Mouse (Mus musculus) heart, postnatal 10 days (tissue): ENCODE measurements at regions not wholly inside any gene's neighbourhood (a gene's known extent, or its start where the extent isn't known, plus 50 kb on each side); places are given as distances from the start of the nearest gene placed in this dataset.
A peak's percentile ranks its signal among the peaks of the same experiment; 100 is the strongest.

Experiments used
- DNase-seq, 2 experiments: peaks; one replicate each; pipeline ENCODE4 v3.0.0; 2021
- intact Hi-C: fragments of 180-260 bp; cut with DNase I; formaldehyde crosslinking; loops from one replicate; pipeline ENCODE4 v1.15.1; 2025

DNA sequence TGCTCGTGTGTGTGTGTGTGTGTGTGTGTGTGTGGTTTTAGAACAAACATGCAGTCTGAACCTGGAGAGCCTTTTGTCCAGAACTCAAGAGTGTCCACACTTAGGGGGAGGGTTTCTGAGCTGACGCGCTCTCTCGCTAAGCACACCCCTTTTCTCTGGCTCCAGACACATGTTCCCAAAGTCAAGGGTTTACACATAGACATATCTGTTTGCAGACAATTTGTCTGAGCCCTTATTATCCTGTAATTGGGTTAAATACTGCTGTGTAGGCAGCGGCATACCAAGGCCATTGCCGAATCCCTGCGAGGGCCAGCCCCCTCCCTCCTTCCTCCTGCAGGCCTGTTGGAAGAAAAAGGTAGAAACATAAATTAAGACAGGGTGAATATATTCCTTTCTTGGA is 190.4 kb downstream of the Cdc5l start:
- intact Hi-C loops: no loop called here
- DNase-seq: no peak

DNA sequence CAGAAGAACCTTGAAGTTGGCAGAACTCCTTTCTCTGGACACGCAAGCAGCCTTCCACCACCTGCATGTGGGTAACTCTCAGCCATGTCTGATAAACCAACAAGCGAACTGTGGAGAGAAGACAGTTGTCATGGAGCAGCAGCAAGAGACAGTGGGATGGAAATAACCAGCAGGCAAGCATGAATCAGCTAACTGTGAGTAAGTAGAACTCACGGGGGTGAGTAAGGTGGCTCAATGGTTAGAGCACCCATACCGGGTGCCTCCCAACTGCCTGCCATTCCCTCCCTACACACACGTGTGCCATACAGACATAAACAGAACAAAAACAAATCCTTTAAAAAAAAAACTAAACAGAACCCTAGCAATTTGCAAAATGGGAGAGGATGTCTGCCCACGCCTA is 191.5 kb downstream of the Cdc5l start:
- intact Hi-C loops: no loop called here
- DNase-seq: no peak

DNA sequence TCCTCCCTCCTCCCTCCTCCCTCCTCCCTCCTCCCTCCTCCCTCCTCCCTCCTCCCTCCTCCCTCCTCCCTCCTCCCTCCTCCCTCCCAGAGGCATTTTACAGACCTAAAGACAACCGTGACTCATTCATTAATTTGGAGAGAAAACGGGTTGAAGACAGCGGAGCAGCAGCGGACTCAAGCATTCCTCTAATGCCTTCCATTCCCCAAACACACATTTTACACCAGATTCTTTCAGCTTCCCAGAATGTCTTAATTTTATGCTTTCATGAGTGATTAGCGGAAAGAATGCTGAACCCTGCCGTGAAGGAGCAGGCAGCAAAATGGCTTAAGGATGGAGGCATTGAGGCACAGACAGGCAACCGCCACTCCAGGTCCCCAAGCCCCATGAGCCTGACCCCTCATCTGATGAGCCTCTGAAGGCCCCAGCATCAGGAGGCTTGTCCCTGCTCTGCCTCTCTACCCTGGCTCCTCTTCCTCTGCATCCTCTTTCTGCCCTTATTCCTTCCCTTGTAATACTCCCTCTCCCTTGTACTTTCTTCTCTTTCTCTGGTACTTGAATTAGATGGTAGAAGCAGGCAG is 192.5 kb downstream of the Cdc5l start:
- DNase-seq: no peak
- intact Hi-C loops: no loop called here

DNA sequence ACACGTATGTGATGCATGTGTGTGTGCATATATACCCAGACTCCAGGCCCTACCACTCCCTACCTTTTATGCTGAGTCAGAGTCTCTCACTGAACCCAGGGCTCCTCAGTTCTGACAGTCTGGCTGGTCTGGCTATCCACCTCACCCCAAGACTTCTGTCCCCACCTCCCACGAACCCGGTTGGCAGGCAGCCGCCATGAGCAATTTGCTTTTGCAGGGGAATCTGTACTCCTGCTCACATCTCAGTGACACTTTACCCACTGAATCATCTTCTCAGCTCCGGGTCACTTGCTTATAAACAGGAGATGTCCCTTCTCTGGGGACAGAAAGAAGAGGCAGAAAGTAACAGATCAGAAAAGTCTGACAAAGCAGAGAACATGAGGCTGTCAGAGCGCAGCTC is 193.0 kb downstream of the Cdc5l start:
- intact Hi-C loops: no loop called here
- no peak for DNase-seq

DNA sequence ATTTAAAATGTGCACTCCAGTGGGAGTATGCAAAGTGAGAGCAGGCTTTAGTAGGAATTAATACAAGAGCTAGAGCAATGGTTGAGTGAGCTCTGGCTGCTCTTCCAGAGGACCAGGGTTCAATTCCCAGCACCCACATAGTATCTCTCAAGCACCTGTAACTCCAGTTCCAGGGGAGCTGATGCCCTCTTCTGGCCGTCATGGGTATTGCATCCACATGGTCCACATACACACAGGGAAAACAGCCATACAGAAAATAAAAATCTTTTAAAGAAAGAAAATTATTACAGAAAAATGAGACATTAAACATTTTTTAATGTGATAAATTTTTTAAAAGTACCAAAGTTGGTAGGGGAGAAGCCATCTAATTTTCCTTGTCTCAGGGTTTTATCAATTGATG is 196.3 kb downstream of the Cdc5l start:
- intact Hi-C loops: no loop called here
- DNase-seq: no peak

DNA sequence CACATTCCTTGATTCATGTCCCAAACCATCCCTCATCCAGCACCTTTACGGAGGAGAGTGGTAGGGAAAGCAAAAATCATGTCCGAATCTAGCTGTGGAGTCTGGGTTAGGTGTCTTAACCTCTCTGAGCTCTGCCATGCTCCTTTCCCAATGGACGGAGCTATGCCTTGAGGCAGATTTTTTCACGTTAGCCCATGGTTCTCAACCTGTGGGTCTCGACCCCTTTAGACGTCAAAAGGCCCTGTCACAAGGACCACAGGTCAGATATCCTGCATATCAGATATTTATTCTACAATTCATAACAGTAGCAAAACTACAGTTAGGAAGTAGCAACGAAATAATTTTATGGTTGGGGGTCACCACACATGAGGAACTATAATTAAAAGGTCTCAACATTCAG is 198.1 kb downstream of the Cdc5l start:
- no peak for DNase-seq
- intact Hi-C loops: no loop called here

DNA sequence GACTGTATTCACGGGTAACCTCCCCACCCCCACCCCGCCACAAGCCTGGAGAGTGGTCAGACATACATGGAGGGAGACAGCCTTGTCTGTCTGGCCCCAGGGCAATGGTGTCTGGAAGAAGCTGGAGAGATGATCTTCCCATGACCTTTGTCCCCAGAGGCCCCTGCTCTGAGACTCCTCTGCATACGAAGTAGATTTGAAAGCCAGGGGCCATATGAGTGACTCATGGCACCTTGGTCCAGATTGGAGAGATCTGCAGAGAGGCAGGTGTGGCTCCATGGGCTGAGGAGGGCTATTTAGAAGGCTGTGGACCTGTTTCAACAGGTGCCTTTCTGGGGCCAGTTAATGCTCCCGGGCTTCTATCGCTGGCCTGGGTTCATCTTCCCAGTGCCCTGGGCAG is 200.7 kb downstream of the Cdc5l start:
- DNase-seq: no peak

DNA sequence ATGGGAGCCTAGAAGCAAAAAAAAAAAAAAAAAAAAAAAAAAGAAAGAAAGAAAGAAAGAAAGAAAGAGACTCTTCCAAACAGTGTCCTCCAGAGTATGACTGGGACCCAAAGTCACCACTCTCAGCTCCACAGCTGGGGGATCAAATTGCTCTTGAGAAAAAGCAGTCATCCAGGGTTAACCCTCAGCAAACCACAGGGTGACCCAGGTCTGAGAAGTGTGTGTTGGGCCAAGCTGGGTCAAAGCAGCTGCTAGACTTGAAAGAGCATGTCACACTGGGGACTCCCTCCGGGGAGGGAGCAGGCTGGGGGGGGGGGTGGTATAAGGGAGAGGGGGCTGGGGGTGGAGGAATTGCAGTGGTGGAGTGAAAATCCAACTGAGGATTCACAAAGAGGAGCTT is 206.3 kb downstream of the Cdc5l start:
- no peak for DNase-seq
- intact Hi-C loops: no loop called here

More for the DNA sequence above, 200.7 kb downstream of the Cdc5l start:
- intact Hi-C loops: no loop called here

DNA sequence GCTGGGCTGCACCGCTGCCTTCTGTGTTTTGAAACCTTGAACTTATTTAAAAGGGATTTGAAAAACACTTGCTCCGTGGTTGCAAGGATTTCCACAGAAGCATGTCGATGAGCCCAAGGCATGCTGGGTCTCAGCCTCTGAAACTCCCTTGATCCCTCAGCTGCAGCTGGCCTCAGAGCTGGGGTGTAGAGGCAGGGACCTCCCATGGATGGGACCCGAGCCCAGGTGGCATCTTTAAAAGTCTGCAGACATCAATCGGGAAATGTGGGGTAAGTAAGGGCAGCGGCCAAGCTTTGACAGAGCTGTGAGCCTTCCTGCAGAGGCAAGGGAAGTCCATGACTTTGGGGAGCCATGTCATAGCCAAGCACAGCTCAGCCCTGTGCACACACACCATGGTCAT is 207.1 kb downstream of the Cdc5l start:
- intact Hi-C loops: no loop called here
- no peak for DNase-seq

DNA sequence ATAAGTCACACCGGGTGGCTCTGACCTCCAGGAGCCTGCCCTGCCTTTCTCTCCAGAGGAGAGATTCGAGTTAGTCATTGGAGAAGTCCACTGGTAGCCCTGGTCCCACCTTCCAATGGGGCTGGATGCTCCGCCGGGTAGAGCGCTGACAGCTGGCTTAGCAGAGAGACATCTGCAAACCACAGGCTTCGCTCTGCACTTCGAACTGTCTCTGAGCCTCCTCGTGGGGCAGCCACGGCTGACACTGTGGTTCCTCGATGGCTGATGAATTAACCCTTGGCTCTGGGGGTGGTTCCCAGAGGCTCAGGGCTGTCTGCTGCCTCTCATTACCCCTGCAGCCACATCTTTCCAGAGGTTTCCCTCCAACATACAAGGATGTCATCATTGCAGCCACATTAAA is 211.9 kb downstream of the Cdc5l start:
- intact Hi-C loops: no loop called here
- no peak for DNase-seq

DNA sequence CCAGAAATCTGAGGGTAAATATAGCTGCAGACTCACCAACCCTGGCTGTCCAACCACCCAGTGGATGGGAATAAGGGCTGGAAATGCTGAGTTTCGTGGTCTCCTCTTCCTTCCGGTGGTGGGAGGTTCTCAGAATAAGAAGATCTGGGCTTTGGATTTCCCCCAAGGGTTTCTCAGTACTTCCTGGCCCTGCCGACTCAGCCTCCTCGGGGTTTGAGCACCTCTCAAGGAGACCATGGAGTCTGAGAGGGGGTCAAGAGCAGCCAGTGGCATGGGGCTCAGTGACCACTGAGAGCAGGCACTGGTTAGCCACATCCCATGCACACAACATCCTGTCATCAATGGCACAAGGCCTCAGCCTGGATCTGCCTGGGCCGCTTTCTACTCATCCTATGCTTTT is 216.4 kb downstream of the Cdc5l start:
- intact Hi-C loops: no loop called here
- no peak for DNase-seq

DNA sequence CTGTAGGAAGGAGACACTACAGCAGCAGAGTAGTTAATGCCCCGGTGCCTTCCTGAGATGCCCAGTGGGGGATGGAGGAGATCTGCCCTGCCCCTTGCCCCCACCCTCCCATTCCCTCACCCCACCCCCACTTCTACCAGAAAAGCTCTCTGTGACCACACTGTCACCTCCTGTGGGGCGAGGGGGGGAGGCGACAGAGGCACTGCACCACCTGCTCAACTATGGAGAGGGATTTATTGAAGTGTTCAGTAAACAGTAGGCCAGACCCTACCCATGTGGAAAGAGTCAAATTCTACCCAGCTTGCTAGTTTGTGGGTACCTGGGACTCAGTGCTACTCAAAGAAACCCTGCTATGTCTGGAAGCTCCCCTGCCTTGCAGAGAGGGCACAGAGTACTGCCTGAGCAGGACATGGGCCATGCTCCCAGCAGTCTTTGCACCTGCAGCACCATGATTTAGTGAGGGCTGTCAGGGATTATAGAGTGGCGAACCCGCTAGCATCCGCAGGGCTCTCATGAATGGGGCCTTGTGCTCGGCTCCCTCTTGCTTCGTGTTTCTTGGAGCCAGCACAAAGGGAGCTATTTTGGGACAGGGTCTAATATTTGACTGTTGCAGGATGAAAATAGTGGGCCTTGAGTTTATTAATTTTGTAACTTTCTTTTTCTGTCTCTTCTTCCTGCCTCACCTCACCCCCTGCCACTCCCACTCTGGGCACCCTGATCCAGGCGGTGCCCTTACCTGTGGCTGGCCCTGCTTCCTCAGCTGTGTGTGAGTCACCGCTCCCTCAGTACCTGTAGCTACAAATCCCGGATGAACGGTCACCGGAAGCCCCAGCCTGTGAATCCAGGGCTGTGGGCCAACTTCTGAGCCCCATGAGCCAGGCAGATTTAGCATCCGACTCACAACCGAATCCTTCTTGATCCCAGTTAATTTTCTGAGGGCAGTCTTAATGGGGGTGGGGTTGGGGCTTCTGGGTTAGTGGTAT is 218.2 kb downstream of the Cdc5l start:
- no peak for DNase-seq
- intact Hi-C loops: no loop called here

DNA sequence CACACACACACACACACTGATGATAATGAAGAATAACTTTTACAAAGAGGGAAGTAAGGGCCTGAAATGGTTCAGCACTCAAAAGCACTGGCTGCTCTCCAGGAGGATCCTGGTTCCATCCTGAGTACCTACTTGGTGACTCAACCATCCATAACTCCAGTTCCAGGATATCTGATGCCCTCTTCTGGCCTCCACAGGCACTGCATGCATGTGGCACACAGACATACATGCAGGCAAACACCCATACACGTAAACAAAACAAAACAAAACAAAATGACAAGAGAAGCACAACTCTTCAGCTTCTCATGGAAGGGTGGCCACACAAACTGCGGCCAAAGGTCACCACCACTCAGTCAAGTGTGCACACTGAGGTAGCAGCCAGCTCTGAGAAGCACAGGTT is 222.6 kb downstream of the Cdc5l start:
- intact Hi-C loops: no loop called here
- DNase-seq: no peak

DNA sequence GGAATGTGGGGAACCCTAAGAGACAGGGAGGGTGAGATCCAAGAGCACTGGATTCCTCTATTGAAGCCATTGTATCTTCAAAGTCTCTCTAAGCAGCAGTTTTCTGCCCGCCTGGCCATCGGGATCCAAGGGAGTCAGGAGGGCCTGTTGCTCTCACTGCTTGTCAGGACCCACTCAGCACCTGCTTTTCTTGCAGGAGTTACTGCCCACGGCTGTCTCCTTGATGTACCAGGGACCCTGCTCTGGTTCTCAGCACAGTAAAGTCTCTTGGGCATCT is 224.2 kb downstream of the Cdc5l start:
- no peak for DNase-seq
- intact Hi-C loops: no loop called here

DNA sequence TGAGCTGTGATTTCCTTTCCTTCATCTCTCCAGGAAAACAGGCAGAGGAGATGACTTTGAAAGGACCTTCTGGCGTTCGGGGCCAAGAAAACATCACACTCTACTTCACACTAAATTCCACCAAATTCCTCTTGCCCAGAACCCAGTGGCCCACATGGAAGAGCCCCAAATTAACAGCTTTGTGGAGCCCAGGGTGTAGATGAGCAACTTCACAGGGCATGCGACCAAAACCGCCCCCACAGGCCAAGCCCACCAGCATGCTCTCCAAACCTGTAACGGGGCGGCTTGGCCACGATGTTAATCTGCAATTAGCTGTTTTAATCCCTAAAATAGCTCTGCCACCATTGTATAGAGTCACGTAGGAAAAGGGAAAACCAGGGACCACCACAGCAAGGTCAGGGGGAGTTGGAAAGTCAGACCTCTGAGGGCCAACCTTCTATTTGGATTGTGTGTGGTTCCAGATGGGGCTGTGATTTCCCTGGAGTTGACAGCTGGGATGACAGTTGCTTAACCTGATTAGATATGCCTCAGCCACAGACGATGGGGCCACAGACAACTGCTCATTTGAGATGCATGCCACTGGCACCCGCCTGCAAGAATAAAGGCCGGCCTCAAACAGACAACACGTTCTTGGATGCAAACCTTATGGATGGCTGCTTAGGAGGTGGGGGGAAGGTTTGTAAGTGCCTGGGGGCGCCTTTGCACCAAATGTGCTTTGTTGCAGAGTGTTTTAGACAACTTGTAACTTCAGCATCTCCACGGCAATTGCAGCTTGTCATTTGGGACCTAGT is 224.7 kb downstream of the Cdc5l start:
- intact Hi-C loops: no loop called here
- DNase-seq: no peak

DNA sequence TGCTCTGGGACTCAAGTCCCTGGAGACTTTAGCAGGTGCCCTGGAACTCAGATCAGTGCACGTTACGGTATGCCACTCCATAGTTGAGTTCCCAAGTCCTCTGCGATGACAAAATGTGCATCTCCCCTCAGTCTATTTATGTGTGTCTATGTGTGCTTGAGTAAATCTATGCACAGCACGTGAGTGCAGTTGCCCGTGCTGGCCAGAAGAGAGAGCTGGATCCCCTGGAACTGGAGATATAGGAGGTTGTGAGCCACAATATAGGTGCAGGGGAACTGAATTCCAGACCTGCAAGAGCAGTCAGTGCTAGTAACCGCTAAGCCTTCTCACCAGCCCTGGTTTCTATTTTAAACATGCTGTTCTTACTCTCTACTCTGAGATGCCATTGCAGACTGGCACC is 237.8 kb downstream of the Cdc5l start:
- intact Hi-C loops: no loop called here
- DNase-seq: no peak

DNA sequence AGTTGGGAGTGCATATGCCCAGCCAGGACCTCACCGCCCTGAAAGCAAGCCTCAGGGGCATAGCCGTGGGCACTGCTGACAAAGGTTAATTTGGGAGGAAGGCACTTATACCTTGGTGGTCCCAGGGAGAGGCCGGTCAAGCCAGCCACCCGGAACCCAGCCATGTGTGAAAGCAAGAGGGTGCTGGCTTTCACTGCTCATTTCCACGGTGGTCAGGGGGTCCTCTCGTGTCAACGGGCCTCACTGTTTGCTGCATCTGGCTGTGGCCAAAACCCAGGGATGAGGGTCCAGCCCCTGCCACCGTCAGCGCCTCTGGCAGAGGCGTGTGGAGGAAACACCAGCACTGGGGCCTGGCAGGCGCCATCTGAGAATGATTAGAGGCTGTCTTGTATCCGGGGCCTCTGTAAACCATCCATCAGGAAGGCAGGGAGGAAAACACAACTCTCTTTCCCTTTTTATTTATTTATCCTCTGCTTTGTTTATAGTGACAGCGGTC is 238.7 kb downstream of the Cdc5l start:
- intact Hi-C loops: no loop called here
- no peak for DNase-seq

DNA sequence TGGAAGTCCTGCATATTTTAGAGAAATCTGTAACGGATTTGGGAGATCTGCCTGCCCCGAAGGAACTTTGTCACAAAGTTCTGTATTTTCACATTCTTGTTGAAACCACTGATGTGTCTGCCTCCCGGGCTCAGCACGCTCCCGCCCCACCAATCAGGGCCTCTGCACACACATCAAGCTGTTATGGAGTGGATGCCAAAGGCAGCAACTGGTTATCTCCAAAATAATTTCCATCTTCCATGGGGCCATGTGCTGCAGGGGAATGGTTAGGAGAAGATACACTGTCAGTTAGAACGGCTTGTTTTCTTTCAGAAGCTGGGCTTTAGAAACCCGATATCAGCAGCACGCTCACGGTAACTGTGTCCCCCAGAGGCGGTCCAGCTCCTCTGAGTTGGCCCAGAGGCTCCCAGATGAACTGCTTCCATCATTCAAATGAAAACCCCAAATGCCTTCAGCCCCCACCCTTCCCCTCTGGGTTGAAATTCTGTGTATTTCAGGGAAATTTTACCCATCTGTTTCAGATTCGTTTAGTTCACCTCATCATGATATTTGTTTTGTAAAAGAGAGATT is 240.0 kb downstream of the Cdc5l start:
- intact Hi-C loops: no loop called here
- peak in 1 of 2 experiments; percentile 17 for DNase-seq

DNA sequence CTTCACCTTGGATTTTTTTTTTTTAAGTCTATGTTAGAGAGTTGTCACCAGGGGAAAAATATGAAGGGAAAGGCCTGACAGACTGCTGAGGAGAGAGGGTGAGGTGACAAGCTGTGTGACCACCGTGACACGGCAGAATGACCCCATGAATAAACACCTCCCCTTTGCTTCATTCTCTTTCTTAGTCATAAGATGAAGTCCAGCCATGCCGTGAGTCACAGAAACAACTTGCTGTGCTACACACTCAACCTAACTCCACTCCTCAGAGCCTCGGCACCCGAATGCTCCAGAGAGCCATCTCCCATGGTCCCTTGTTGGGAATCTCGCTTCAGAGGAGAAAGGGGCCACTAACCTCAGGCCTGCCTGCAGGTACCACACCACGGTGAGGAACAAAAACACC is 246.1 kb downstream of the Cdc5l start:
- no peak for DNase-seq
- intact Hi-C loops: no loop called here

DNA sequence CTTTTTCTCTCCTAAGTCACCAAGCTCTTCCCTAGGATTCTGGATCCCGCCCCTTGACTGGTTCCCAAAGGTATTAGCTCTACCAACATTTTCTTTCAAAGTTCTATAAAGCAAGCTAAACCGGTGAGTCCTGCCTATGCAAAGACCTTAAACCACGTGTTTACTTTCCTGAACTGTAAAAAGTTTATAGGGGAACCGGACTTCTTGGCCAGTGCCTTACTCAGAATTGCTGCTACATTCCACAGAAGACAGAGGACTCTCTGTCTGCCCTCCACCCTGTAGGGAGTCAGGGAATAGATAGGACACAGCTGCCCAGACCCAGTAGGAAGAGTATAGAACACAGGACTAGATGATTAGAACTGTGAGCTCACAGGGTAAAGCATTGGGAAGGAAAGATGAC is 257.2 kb downstream of the Cdc5l start:
- no peak for DNase-seq
- intact Hi-C loops: no loop called here

DNA sequence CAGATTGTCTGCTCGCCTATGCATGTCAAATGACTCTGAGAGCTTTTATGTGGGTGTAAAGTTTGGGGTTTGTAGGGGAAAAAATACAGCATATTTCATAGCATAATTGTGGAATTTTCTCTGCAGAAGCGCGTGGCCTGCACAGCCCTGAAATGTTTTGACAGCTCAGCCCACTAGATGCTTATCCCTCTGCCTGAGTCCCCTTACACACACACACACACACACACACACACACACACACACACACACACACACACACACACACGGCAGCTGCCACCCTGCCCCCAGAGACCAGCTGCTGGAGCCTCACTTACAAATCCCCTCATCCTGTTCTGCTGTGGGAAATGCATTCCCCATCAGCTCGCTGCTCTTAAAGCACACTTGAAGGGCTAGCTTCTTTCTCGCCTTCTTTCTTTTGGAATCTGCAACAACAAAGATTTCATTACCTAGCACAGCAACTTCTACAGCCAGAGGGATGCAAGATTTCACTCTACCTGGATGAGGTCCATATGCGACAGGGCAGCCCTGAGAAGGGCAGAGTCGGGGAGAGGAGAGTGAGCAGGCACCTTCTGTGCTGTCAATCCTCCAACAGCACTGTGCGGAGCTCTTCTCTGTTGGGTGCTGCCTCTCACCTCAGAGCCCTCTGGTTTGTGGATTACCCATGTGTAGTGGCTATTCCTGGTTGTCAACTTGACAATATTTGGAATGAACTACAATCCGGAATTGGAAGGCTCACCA is 264.1 kb downstream of the Cdc5l start:
- DNase-seq: no peak
- intact Hi-C loops: no loop called here
